Mouse (Mus musculus) neutrophil, adult 5-6 weeks (primary cell): ENCODE data around the gene Myo1c. TPM values are rescaled to one million over a fixed set of nuclear protein-coding genes. Genes with fewer than 3 reads are reported as not detected.
A peak's percentile ranks its signal among the peaks of the same experiment; 100 is the strongest.

ENCODE experiments used
- ATAC-seq: fragments of 151-379, 151-347 bp; 2 replicates; pipeline ENCODE4 v1.8.0; 2017; ENCODE audit warnings: mild to moderate bottlenecking, moderate TSS enrichment; ENCODE audit not compliant: insufficient number of reproducible peaks, poor library complexity, low FRiP score, severe bottlenecking; ENCODE audit errors: extremely low read depth
- total RNA-seq: library from RNA; stranded (forward); fragments of 200-1000 nt; gene quantifications from 2 replicates; pipeline ENCODE4 v1.2.3, GENCODE M21; 2017

The Myo1c gene
- 153 and 163 TPM in 2 replicates for total RNA-seq

- no peak for ATAC-seq
These were observed at the start of gene Myo1c for GRCm38 (mm10) chr11:75650311-75650710. TSS of gene Myo1c (plus strand) at chr11:75650504.

GRCm38 (mm10) chr11:75604826-75605225 is 45.5 kb upstream of the Myo1c start:
- ATAC-seq, result no peak

- ATAC-seq, result no peak
These were observed 45.0 kb upstream of the Myo1c start for GRCm38 (mm10) chr11:75605318-75605717.

DNA sequence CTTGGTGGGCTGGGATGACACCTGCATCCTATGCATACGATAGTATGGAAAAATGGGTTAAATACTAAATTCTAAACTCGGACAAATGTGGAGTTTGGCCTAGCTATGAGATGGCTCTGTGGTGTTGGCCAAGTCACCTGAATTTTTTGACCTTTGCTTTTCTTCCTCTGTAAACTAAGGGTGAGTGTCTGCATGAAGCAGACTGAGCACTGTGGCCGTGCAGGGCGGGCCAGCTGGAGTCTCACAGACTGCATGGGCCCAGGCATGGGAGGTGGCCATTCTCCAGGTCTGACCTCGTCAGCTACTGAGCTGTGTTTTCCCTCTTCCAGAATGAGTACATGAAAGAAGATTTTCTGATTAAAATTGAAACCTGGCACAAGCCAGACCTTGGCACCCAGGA is 41.5 kb upstream of the Myo1c start:
- ATAC-seq, result no peak

DNA sequence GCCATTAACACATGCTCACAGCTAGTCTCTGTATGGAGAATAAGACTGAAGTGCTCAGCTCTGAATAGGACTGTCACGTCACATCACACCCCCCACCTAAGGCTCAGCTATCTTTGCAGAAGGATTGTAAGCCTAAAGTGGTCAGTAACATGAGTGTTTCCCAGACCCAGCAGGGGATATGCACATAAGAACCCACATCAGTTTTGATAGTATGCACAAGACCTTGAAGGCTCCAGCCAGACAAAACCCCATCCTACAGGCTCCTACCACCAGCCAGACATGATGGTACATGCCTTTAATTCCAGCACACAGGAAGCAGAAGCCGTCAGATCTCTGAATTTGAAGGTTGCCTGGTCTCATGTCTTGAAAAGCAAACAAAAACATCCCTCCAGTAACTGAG is 40.3 kb upstream of the Myo1c start:
- no peak for ATAC-seq

DNA sequence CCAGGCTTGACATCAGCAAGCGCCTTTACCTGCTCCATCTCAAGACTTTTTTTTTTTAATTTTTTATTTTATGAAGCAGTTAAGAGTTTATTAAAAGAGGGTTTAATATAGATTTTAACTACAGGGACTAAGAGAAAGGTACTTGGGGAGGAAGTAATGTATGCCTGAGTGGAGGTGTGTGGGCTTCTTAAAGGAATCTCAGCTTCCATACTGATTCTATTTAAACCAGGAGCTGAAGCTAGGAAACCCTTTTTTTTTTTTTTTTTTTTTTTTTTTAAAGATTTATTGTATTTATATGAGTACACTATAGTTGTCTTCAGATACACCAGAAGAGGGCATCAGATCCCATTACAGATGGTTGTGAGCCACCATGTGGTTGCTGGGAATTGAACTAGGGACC is 35.5 kb upstream of the Myo1c start:
- no peak for ATAC-seq

DNA sequence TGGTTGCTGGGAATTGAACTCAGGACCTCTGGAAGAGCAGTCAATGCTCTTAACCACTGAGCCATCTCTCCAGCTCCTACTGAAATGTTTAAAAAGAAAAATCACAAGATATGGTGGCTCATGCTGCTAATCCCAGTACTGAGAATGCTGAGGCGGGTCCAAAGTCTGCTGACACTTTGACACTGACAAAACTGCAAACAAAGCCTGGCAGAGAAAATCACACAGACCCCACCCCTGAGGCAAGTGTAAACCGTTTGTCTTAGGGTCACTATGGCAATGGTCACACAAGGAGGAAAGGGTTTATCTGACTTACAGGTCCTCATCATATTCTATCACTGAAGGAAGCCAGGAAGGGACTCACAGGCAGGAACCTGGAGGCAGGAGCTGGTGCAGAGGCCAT is 34.7 kb upstream of the Myo1c start:
- no peak for ATAC-seq

DNA sequence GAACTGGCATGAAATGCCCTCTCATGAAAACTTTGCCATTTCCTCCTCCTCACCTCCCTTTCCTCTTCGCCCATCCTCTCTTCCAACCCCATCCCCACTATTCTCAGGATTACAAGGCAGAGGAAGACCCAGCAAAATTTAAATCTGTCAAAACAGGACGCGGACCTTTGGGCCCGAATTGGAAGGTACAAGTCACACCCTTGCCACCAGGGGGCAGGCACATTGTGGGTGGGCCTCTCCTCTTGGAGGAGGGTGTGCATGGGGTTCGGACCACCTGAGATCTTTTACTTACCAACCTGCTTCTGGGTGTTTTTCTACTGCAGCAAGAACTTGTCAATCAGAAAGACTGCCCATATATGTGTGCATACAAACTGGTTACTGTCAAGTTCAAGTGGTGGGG is 31.2 kb upstream of the Myo1c start:
- 0 out of 2 replicates have a peak, but pooled peaks have one; percentile 41 for ATAC-seq

- ATAC-seq, result no peak
These were observed 30.0 kb upstream of the Myo1c start for GRCm38 (mm10) chr11:75620136-75620780.

DNA sequence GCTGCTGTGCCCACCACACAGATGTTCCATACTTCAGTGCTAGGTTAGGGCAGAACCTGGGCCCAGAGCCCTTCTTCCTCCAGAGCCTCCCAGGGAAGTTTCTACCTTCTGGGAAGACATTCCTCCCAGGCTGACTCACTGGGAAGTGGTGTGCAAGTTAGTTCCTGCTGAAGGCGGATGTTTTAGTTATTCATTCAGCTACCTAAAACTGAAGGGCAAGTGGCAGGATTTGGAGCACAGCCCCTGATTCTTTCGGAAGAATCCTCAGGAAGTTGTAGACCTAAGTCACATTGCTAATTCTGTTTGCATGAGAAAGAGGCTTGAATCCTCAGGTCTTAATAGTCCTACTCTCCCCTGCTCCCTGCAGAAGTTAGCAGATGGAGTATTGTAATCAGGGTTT is 28.9 kb upstream of the Myo1c start:
- ATAC-seq, result no peak

DNA sequence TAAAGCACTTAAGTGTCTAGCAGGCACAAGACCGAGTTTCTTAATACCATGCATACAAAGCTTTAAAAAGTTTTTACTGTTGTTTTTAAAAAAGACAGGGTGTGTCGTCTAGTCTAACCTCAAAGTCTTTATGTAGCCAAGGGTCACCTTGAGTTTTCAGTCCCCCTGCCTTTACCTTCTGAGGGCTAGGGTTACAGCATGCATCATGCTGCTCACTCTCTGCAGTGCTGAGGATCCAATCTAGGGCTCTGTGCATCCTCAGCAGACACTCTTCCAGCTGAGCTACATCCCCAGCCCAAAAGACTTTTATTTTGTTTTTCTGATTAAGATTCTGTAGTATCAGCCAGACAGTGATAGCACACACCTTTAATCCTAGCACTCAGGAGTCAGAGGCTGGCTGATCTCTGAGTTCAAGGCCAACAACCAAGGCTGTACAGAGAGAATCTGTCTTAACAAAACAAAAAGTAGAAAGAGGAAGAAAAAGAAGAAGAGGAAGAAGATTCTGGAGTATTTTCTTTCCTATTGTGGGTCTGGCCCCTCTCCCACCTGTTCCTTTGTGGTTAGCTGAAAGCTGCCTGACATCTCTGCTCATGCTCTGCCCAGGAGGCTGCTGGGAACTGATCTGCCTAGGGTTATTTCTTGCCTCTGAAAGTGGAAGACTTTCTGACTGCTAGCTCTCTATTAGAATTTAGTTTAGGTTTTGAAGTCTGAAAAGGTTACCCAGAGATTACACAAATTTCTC is 27.5 kb upstream of the Myo1c start:
- ATAC-seq, result no peak

GRCm38 (mm10) chr11:75624102-75624554 is 26.2 kb upstream of the Myo1c start:
- no peak for ATAC-seq

GRCm38 (mm10) chr11:75625820-75626219 is 24.5 kb upstream of the Myo1c start:
- no peak for ATAC-seq

- ATAC-seq, result no peak
These were observed 20.2 kb upstream of the Myo1c start for GRCm38 (mm10) chr11:75630098-75630497.

DNA sequence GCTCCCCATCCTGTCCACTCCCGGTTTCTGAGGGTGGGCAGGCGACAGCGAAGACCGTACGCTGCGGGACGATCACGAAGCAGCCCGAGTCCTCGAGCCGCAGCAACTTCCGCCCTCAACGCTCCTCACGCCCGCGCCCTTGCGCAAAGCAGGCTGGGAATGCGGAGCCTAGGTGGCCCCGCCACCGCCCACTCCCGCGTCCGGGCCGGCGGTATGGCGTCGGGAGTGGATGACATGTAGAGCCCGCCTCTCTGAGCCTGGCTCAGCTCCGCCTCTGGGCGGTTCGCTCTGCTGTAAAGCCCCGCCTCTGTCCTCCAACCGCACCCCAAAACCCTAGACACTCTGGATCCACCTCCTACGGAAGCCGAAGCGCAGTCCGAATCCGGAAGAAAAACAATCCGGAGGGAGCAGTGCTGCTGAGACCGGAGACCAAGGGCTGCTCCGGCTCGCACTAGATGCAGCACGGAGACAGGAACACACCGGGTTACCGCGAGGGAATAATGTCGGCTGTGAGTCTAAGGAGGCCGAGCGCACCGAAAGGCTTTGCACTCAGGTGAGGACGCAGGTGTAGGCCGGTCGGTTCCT is 19.6 kb upstream of the Myo1c start, which contains the start of gene Inpp5k:
TSS of gene Inpp5k (plus strand) at position 344 of the 585 bp plus-strand sequence.
- ATAC-seq, result peak; percentile 95

DNA sequence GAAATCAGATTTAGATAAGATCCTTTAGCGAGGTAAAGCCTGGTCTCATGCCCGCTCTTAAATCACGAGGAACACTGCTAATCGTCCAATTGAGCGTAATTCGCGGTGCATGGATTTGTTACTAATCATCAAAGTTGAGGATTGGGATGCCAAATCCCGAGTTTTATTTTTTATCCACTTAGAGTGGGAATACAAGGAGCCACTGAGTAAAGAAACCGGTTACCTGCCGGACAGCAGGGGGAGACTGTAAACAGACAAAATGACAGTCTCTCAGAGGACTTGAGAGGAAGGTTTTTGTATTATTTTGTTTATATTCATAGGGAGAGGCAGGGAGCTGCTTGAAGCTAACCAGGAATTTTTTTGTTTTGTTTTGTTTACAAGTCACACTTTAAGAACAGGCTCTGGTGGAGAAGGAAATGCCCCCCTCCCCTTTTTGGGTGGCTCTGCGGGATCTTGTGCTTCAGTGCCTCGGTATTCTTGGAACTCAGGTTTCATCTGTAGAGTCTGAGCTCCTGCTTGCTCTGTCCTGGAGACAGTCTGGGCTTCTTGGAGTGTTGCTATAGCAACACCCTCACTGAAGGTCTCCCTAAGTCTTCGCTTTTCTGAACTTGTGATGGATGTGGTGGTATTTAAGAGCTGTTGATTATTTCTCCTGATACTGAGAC is 18.6 kb upstream of the Myo1c start:
- ATAC-seq, result no peak

DNA sequence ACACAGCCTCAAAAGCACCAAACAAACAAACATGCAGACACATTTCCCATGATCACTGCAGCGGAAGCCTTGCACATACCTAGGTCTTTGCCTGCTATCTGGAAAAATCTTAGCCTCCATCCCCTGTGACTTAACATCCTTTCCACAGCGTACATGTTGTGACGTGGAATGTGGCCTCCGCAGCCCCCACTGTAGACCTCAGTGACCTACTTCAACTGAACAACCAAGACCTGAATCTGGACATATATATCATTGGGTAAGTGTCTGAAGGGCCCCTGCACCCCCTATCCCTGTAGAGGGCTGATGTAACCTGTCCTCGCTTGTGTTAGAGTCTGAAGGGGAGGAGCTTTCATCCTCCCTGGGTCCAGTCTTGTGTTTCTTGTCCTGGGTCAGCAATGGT is 17.4 kb upstream of the Myo1c start:
- no peak for ATAC-seq

DNA sequence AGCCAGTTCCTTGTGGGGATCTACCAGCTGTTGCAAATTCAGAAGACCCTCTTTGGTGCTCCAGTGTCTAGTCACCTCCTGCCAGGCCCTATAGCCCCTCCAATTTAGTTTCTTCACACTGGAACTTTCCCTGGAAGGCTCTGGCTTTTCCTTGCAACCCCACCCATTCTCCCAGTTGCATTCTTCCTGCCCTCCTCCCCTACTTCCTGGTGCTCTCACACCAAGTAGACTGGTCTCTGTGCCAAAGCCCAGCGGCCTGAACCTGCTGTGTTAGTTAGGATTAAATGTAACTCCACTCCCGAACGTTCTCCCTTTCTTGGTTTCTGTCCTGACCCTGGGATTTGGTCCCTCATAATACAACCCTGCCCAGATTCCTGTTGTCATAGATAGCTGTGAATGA is 15.5 kb upstream of the Myo1c start:
- ATAC-seq, result no peak

DNA sequence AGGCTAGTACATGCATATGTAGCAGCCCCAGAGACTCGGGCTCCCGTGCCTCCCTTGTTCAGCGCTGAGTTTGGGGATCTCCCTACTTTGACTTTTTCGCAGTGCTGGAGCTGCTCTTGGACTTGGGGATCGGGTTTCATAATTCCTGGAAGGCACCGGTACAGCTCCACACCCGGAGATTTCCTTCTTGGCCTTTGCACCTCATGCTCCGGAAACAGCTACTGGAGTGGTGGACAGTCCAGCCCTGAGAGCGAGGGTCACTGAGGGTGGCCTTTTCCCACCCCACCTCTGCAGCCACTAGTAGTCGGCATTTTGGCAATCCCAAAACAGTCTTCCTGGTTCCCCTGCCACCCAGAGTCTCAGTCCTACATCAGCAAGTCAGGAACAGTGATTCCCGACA is 15.0 kb upstream of the Myo1c start:
- no peak for ATAC-seq

GRCm38 (mm10) chr11:75643323-75643722 is 7.0 kb upstream of the Myo1c start:
- no peak for ATAC-seq
